Mouse (Mus musculus) adrenal gland, postnatal 14 days (tissue): ENCODE measurements at regions not wholly inside any gene's neighbourhood (a gene's known extent, or its start where the extent isn't known, plus 50 kb on each side); places are given as distances from the start of the nearest gene placed in this dataset.
A peak's percentile ranks its signal among the peaks of the same experiment; 100 is the strongest.

Experiments used
- DNase-seq: peaks from one replicate; pipeline ENCODE4 v3.0.0; 2021; ENCODE audit warnings: mixed read lengths

DNA sequence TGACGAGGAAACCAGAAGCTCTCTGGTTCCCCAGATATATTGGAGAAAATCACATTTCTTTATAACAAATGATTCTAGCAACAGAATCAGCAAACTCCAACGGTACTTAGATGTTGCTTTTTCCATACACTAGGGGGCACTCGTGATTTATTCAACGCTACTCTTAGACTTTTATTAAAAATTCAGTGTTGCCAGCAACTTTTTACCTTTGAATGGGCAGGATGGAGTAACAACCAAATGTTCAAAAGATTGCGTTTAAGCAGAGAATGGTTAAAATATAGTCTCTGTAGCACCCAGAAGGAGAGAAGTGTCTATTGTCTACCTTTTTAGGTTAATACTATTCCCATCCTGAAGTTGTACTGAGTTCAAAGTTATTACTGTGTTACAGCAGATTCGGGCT is 715.4 kb upstream of the Cblb start:
- DNase-seq: peak; percentile 31

GRCm38 (mm10) chr16:51332262-51332661 is 698.8 kb upstream of the Cblb start:
- DNase-seq: no peak

GRCm38 (mm10) chr16:51334972-51335371 is 696.1 kb upstream of the Cblb start:
- no peak for DNase-seq

GRCm38 (mm10) chr16:51347120-51347519 is 683.9 kb upstream of the Cblb start:
- DNase-seq: no peak

GRCm38 (mm10) chr16:51352151-51352550 is 678.9 kb upstream of the Cblb start:
- no peak for DNase-seq

DNA sequence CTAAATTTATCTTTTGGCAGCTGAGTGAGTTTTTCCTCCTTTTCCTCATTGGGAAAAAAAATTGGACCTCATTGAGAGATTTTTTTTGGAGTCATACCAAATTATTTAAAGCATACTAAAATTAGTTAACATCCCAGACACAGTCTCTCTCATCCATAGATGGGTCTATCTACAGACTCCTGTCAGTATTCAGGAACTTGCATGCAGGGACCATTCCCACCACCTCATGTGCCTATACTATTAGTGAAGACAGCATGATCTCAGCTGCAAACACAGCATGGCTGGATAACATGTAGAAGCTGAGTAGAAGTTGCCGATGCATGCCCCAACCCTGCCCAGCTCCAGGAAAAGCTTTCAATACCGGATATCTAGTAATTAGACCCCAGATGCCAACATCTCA is 677.2 kb upstream of the Cblb start:
- no peak for DNase-seq

- no peak for DNase-seq
Measured at GRCm38 (mm10) chr16:51370070-51370469, 661.0 kb upstream of the Cblb start.

DNA sequence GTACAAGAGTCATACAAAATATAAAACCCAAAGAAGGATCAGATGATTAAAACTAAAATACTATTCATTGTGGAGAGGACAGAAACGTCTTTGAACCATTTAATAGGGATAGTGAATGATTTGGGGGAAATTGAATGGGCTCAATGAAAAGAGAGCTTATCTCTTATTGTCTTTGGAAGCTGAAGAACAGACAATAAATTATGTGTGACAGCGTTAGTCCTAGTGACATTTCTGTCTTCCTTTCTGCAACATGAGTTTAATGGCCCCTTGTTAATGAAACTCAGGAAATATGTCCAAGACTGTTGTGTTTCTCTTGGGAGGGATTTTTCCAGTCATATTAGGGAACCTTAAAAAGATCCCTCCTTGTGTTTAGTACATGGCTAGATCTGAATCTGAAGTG is 644.6 kb upstream of the Cblb start:
- no peak for DNase-seq

DNA sequence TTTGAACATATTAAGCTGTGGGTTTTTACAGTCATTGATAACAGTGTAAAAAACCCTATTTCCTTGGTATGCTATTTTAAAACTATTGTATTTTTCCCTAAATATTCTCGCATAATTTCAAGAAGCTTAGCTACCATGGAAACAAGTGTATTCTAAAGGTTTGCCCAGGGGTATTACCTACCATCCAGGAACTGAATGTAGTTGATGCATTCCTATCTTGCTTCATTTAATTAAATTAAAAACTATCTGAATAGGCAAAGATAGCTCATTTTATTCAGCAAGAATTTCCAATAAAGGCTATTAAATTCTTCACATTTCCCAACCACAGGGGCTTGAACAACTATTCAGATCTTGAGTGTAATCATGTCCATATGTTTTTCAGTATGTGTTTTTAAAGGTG is 643.5 kb upstream of the Cblb start:
- DNase-seq: no peak

DNA sequence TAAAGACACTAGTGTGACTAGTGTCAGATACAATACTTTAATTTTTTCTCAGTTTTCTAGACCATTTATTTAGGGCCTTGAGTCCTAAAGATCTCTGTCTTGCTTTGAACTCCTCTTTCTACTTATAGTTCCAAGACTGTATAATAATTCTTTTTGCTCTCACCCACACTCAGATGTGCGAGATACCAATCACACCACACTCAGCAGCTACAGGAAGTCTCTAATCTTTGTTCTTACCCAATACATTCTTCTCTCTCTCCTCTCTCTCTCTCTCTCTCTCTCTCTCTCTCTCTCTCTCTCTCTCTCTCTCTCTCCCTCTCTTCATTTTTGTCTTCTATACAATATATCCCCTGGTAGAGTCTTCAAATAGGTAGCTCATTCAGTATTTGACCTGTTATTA is 637.2 kb upstream of the Cblb start:
- DNase-seq: no peak
